In the genomic region with DNA sequence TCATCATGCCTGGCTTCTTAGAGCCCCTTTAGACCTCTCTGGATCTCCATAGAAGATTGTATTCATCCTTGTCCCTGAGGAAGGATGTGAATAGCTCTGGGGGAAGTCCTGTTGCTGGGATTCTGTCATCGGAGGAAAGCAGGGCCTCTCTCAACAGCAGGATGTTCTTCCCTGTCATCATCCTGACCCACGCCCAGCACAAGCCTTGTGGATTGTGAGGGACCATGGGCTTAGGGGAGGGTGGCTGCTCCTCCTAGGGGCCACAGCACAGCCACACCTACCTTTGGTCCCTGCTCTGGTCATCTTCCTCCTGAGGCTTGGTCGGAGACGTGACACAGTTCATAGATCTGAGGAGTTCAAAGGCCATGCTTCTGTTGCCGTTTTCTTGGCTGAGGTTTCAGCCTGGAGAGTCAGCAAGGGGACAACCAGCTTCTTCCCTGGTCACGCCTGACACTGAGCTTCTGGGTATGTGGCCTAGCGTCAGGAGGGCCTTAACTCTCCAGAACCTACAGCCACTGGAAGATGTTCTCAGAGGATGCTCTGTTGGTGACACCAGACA, we compare ENCODE assay signal across 17 mouse cellular contexts. TPM values are rescaled to one million over a fixed set of nuclear protein-coding genes. Genes with fewer than 3 reads are reported as not detected.
DNase-seq lines count a peak whose midpoint lies in the region; ATAC-seq and TF ChIP-seq lines count a peak whose summit lies in the region.
"Had no signal": no experiment of that assay in that cellular context is flagged by ENCODE, and none has a peak within 500 bp of the region (broad histone marks: within the 10 kb centered on the region; RNA-seq: fewer than 3 reads in every experiment).

No protein-coding gene starts in this region.

- no peak for TF ChIP-seq CTCF in intestine, postnatal 0 days (IDR thresholded peaks at IDR 0.05; ENCODE audit: low read depth)

- peak; percentile 58 for DNase-seq in kidney, adult 11 months
- peak; percentile 19 to 40 for DNase-seq in lung, postnatal 4 days
- DNase-seq in lung, postnatal 14 days: no peak
- peak; percentile 36 for DNase-seq in kidney, postnatal 14 days
- DNase-seq in thymus, postnatal 36 days: no peak
- DNase-seq: cerebellum, adult 9-11 months; gastrocnemius, postnatal 25 days; lung, adult 2 months; thymus, postnatal 14 days had no signal

- 57% methylated on average over 7 of the region's 7 CpGs for WGBS in kidney, embryonic 15.5 days
- 63% methylated on average over 7 of the region's 7 CpGs for WGBS in intestine, postnatal 0 days

- H3K4me1 ChIP-seq in kidney, embryonic 15.5 days: no peaks in the 10 kb centered on the region
- no peaks in the 10 kb centered on the region for H3K4me1 ChIP-seq in intestine, postnatal 0 days (replicated peaks; ENCODE audit: control insufficient read depth, insufficient read depth, low read length)
- H3K4me1 ChIP-seq: embryonic facial prominence, embryonic 12.5 days; hindbrain, embryonic 15.5 days had no signal

- no peak overlapping the region for H3K9ac ChIP-seq in kidney, embryonic 15.5 days
- H3K9ac ChIP-seq in intestine, postnatal 0 days (ENCODE audit: low read depth, low read length): no peak overlapping the region
- H3K9ac ChIP-seq: embryonic facial prominence, embryonic 12.5 days; hindbrain, embryonic 15.5 days had no signal

- H3K27me3 ChIP-seq in kidney, embryonic 15.5 days: no peaks in the 10 kb centered on the region
- H3K27me3 ChIP-seq in intestine, postnatal 0 days (replicated peaks; ENCODE audit: control insufficient read depth, insufficient read depth, low read length): no peaks in the 10 kb centered on the region
- H3K27me3 ChIP-seq: embryonic facial prominence, embryonic 12.5 days; hindbrain, embryonic 15.5 days had no signal

- H3K36me3 ChIP-seq in kidney, embryonic 15.5 days: peaks cover 40% of the 10 kb centered on the region
- peaks cover 28% of the 10 kb centered on the region for H3K36me3 ChIP-seq in intestine, postnatal 0 days (ENCODE audit: control insufficient read depth, insufficient read depth)

- H3K4me3 ChIP-seq in kidney, embryonic 15.5 days (replicated peaks): no peak overlapping the region
- no peak overlapping the region for H3K4me3 ChIP-seq in intestine, postnatal 0 days (ENCODE audit: low read depth, low read length)
- H3K4me3 ChIP-seq: embryonic facial prominence, embryonic 12.5 days; hindbrain, embryonic 15.5 days; left cerebral cortex, adult 2 months had no signal

- no peak overlapping the region for H3K4me2 ChIP-seq in kidney, embryonic 15.5 days
- H3K4me2 ChIP-seq in intestine, postnatal 0 days (replicated peaks; ENCODE audit: low read depth): no peak overlapping the region
- H3K4me2 ChIP-seq: embryonic facial prominence, embryonic 12.5 days; hindbrain, embryonic 15.5 days had no signal

- H3K9me3 ChIP-seq in kidney, embryonic 15.5 days (replicated peaks): no peaks in the 10 kb centered on the region
- H3K9me3 ChIP-seq in intestine, postnatal 0 days (ENCODE audit: control insufficient read depth): no peaks in the 10 kb centered on the region
- H3K9me3 ChIP-seq: embryonic facial prominence, embryonic 12.5 days; hindbrain, embryonic 15.5 days had no signal

- no peak overlapping the region for H3K27ac ChIP-seq in kidney, embryonic 15.5 days
- H3K27ac ChIP-seq in intestine, postnatal 0 days (ENCODE audit: low read depth, low read length): peak overlapping the region; percentile 28; the same call in 1 of the 2 replicates
- H3K27ac ChIP-seq: embryonic facial prominence, embryonic 12.5 days; hindbrain, embryonic 15.5 days; left cerebral cortex, adult 2 months had no signal

- ATAC-seq in kidney, embryonic 15.5 days (replicated peaks; ENCODE audit: low FRiP score): no peak
- ATAC-seq in intestine, postnatal 0 days: peak; percentile 22; the same call in 1 of the 2 replicates
- ATAC-seq: forebrain, embryonic 14.5 days; midbrain, embryonic 16.5 days had no signal

RNA-seq across cellular contexts. Expression of a gene that starts 9.4 kb away (rescaled TPM):
- polyA plus RNA-seq in kidney, embryonic 15.5 days (2015; fragmentation: Nextera tagmentation; extraction: Ambion mirVana): 3.3 and 3.5 TPM in 2 replicates
- polyA plus RNA-seq in intestine, postnatal 0 days (2015; fragmentation: Nextera tagmentation; extraction: Ambion mirVana): 48.2 and 48.3 TPM in 2 replicates
- polyA plus RNA-seq: liver, adult 2 months had no signal

RNA-seq across cellular contexts. Expression of a gene that starts 19.6 kb away (rescaled TPM):
- 47.7 and 48.3 TPM in 2 replicates for polyA plus RNA-seq in kidney, embryonic 15.5 days (2015; fragmentation: Nextera tagmentation; extraction: Ambion mirVana)
- polyA plus RNA-seq in intestine, postnatal 0 days (2015; fragmentation: Nextera tagmentation; extraction: Ambion mirVana): 43.2 and 47.5 TPM in 2 replicates

RNA-seq across cellular contexts. Expression of a gene that starts 32.4 kb away (rescaled TPM):
- 40.0 and 40.1 TPM in 2 replicates for polyA plus RNA-seq in kidney, embryonic 15.5 days (2015; fragmentation: Nextera tagmentation; extraction: Ambion mirVana)
- polyA plus RNA-seq in intestine, postnatal 0 days (2015; fragmentation: Nextera tagmentation; extraction: Ambion mirVana): 8.9 and 9.6 TPM in 2 replicates

RNA-seq across cellular contexts. Expression of a gene that starts 35.6 kb away (rescaled TPM):
- 73.6 and 80.5 TPM in 2 replicates for polyA plus RNA-seq in kidney, embryonic 15.5 days (2015; fragmentation: Nextera tagmentation; extraction: Ambion mirVana)
- polyA plus RNA-seq in intestine, postnatal 0 days (2015; fragmentation: Nextera tagmentation; extraction: Ambion mirVana): 80.1 and 84.1 TPM in 2 replicates

RNA-seq across cellular contexts. Expression of a gene that starts 59.6 kb away (rescaled TPM):
- 88.9 and 92.7 TPM in 2 replicates for polyA plus RNA-seq in kidney, embryonic 15.5 days (2015; fragmentation: Nextera tagmentation; extraction: Ambion mirVana)
- 47.4 and 48.7 TPM in 2 replicates for polyA plus RNA-seq in intestine, postnatal 0 days (2015; fragmentation: Nextera tagmentation; extraction: Ambion mirVana)

Comparison
In these comparisons a context has a peak if more than half of its experiments do, and no peak if none do; other contexts are left out.
1. DNase-seq: peak in kidney, adult 11 months (single experiment), lung, postnatal 4 days (2 of 2) and kidney, postnatal 14 days (single experiment); none in lung, postnatal 14 days (single experiment) and thymus, postnatal 36 days (0 of 2).
2. RNA of a gene that starts 9.4 kb away (polyA plus RNA-seq): 48.2 to 48.3 TPM in intestine, postnatal 0 days; 3.3 to 3.5 TPM in kidney, embryonic 15.5 days; every median in the first group is over 10 times any median in the second.